Comparison of ENCODE assay signal across 9 mouse cellular contexts in genomic region chr1:180848114-180848510, GRCm38 (mm10). TPM values are rescaled to one million over a fixed set of nuclear protein-coding genes. Genes with fewer than 3 reads are reported as not detected.
DNase-seq lines count a peak whose midpoint lies in the region; ATAC-seq and TF ChIP-seq lines count a peak whose summit lies in the region.
"Had no signal": no experiment of that assay in that cellular context is flagged by ENCODE, and none has a peak within 500 bp of the region (broad histone marks: within the 10 kb centered on the region; RNA-seq: fewer than 3 reads in every experiment).

No protein-coding gene starts in this region.

- TF ChIP-seq CTCF in heart, adult 2 months (IDR thresholded peaks at IDR 0.05): peak; percentile 14; the same call in 1 of the 2 replicates
- TF ChIP-seq CTCF in kidney, adult 2 months (conservative IDR thresholded peaks at IDR 0.05; ENCODE audit: insufficient read depth, insufficient read length, low read depth, low read length): no peak

- ATAC-seq in embryonic facial prominence, embryonic 14.5 days (ENCODE audit: low read depth): peak; percentile 67
- peak; percentile 52 for ATAC-seq in limb, embryonic 12.5 days (ENCODE audit: insufficient number of reproducible peaks, insufficient read depth, low FRiP score, low TSS enrichment, low read depth)
- ATAC-seq in midbrain, embryonic 13.5 days: peak; percentile 67

- H3K27ac ChIP-seq in embryonic facial prominence, embryonic 14.5 days (replicated peaks; ENCODE audit: low read depth, low read length): peak overlapping the region; percentile 99
- H3K27ac ChIP-seq in heart, adult 2 months: peak overlapping the region; percentile 100
- peak overlapping the region; percentile 79 for H3K27ac ChIP-seq in kidney, adult 2 months (ENCODE audit: insufficient read depth, low read depth, low read length)
- H3K27ac ChIP-seq in limb, embryonic 12.5 days: peak overlapping the region; percentile 88
- peak overlapping the region; percentile 92 for H3K27ac ChIP-seq in midbrain, embryonic 13.5 days

- no peaks in the 10 kb centered on the region for H3K27me3 ChIP-seq in embryonic facial prominence, embryonic 14.5 days (replicated peaks; ENCODE audit: control insufficient read depth, insufficient read depth, low read length)
- no peaks in the 10 kb centered on the region for H3K27me3 ChIP-seq in heart, adult 2 months (ENCODE audit: control insufficient read depth, insufficient read depth, low read length)
- H3K27me3 ChIP-seq in kidney, adult 2 months (replicated peaks; ENCODE audit: control insufficient read depth, insufficient read depth, low read length): no peaks in the 10 kb centered on the region
- H3K27me3 ChIP-seq in limb, embryonic 12.5 days: no peaks in the 10 kb centered on the region
- H3K27me3 ChIP-seq in midbrain, embryonic 13.5 days: no peaks in the 10 kb centered on the region
- H3K27me3 ChIP-seq: CH12.LX had no signal

- TF ChIP-seq EP300 in heart, adult 2 months (IDR thresholded peaks at IDR 0.05; ENCODE audit: insufficient read depth, low read depth, low read length): no peak

- no peaks in the 10 kb centered on the region for H3K36me3 ChIP-seq in embryonic facial prominence, embryonic 14.5 days (ENCODE audit: control insufficient read depth, insufficient read depth, low read length)
- peaks cover 5% of the 10 kb centered on the region for H3K36me3 ChIP-seq in heart, adult 2 months (ENCODE audit: control insufficient read depth, insufficient read depth, low read length)
- H3K36me3 ChIP-seq in kidney, adult 2 months (ENCODE audit: control insufficient read depth, insufficient read depth, low read length): no peaks in the 10 kb centered on the region
- peaks cover 8% of the 10 kb centered on the region; the same call in 1 of the 2 replicates for H3K36me3 ChIP-seq in limb, embryonic 12.5 days
- 0 out of 2 replicates have a peak, but pooled peaks cover 4% of the 10 kb centered on the region for H3K36me3 ChIP-seq in midbrain, embryonic 13.5 days

- peak overlapping the region; percentile 26 for H3K4me3 ChIP-seq in embryonic facial prominence, embryonic 14.5 days (ENCODE audit: low read depth, low read length)
- H3K4me3 ChIP-seq in heart, adult 2 months: peak overlapping the region; percentile 62
- peak overlapping the region; percentile 32 for H3K4me3 ChIP-seq in kidney, adult 2 months (ENCODE audit: insufficient read depth, low read depth, low read length)
- H3K4me3 ChIP-seq in limb, embryonic 12.5 days (replicated peaks): peak overlapping the region; percentile 22
- peak overlapping the region; percentile 26 for H3K4me3 ChIP-seq in midbrain, embryonic 13.5 days (replicated peaks)

- WGBS in embryonic facial prominence, embryonic 14.5 days: 0% methylated on average over 9 of the region's 9 CpGs
- WGBS in heart, adult 2 months: 1% methylated on average over 9 of the region's 9 CpGs
- 2% methylated on average over 9 of the region's 9 CpGs for WGBS in kidney, adult 2 months
- WGBS in limb, embryonic 12.5 days: 1% methylated on average over 9 of the region's 9 CpGs
- WGBS in midbrain, embryonic 13.5 days: 1% methylated on average over 9 of the region's 9 CpGs

- H3K9me3 ChIP-seq in embryonic facial prominence, embryonic 14.5 days (ENCODE audit: control insufficient read depth, low read length): no peaks in the 10 kb centered on the region
- no peaks in the 10 kb centered on the region for H3K9me3 ChIP-seq in limb, embryonic 12.5 days
- H3K9me3 ChIP-seq in midbrain, embryonic 13.5 days: no peaks in the 10 kb centered on the region

- intact Hi-C loops in heart, adult 2 months (cut with DNase I): loop anchor here (2.0 kb wide), 1 partner anchor 17 kb away; no protein-coding TSS in a partner anchor

- peaks cover 36% of the 10 kb centered on the region for H3K4me1 ChIP-seq in embryonic facial prominence, embryonic 14.5 days (ENCODE audit: control insufficient read depth, insufficient read depth, low read length)
- peaks cover 17% of the 10 kb centered on the region for H3K4me1 ChIP-seq in heart, adult 2 months (ENCODE audit: control insufficient read depth, insufficient read depth, low read length)
- H3K4me1 ChIP-seq in kidney, adult 2 months (ENCODE audit: control insufficient read depth, insufficient read depth, low read length): peaks cover 5% of the 10 kb centered on the region; the same call in 1 of the 2 replicates
- peaks cover 39% of the 10 kb centered on the region for H3K4me1 ChIP-seq in limb, embryonic 12.5 days (replicated peaks)
- peaks cover 47% of the 10 kb centered on the region for H3K4me1 ChIP-seq in midbrain, embryonic 13.5 days (replicated peaks)

- H3K79me2 ChIP-seq in heart, adult 2 months (replicated peaks; ENCODE audit: control insufficient read depth, insufficient read depth, low read length): peaks cover 2% of the 10 kb centered on the region; the same call in 1 of the 2 replicates

- peak; percentile 61 for DNase-seq in 3134 (ENCODE audit: extremely low read depth, insufficient read length, low spot score)
- peak; percentile 29 to 36 for DNase-seq in adrenal gland, postnatal 4 days (ENCODE audit: low spot score in 2 of 2)
- DNase-seq in embryonic facial prominence, embryonic 14.5 days (ENCODE audit: low spot score): peak; percentile 96
- DNase-seq in heart, adult 2 months: peak; percentile 77 to 88
- DNase-seq in kidney, adult 2 months: peak; percentile 92
- DNase-seq in spleen, adult 18-20 months: peak; percentile 18 to 26

- H3K4me2 ChIP-seq in embryonic facial prominence, embryonic 14.5 days (ENCODE audit: low read depth, low read length): peak overlapping the region; percentile 60
- peak overlapping the region; percentile 58 for H3K4me2 ChIP-seq in limb, embryonic 12.5 days
- peak overlapping the region; percentile 52 for H3K4me2 ChIP-seq in midbrain, embryonic 13.5 days (replicated peaks)

- H3K9ac ChIP-seq in embryonic facial prominence, embryonic 14.5 days (ENCODE audit: low read depth, low read length): peak overlapping the region; percentile 56
- peak overlapping the region; percentile 71 for H3K9ac ChIP-seq in heart, adult 2 months (ENCODE audit: low read depth, low read length)
- peak overlapping the region; percentile 48 for H3K9ac ChIP-seq in limb, embryonic 12.5 days (replicated peaks)
- peak overlapping the region; percentile 57 for H3K9ac ChIP-seq in midbrain, embryonic 13.5 days (replicated peaks)

- peak; percentile 73; the same call in 1 of the 2 replicates for TF ChIP-seq POLR2A in heart, adult 2 months (IDR thresholded peaks at IDR 0.05; ENCODE audit: insufficient read depth, low read depth, low read length)
- no peak for TF ChIP-seq POLR2A in kidney, adult 2 months (IDR thresholded peaks at IDR 0.05; ENCODE audit: low read depth, low read length)

RNA-seq across cellular contexts. Expression of gene Sde2, which starts 2.8 kb away (rescaled TPM):
- 10 to 100 TPM; 30.5 to 30.7 TPM for total RNA-seq in adrenal gland, postnatal 4 days (2021)
- 27.2 and 31.2 TPM in 2 replicates for polyA plus RNA-seq in embryonic facial prominence, embryonic 14.5 days (2014; fragmentation: Nextera tagmentation; extraction: Ambion mirVana)
- 10 to 100 TPM; 11.7 to 12.1 TPM for total RNA-seq in heart, adult 2 months (2021)
- polyA plus RNA-seq in heart, adult 2 months (2012; rRNA removed): 5.0 and 9.8 TPM in 2 replicates
- polyA plus RNA-seq in kidney, adult 2 months (2012; rRNA removed): 6.2 and 8.4 TPM in 2 replicates
- 47.0 and 47.6 TPM in 2 replicates for polyA plus RNA-seq in limb, embryonic 12.5 days (2016; fragmentation: Nextera tagmentation; extraction: Ambion mirVana)
- polyA plus RNA-seq in midbrain, embryonic 13.5 days (2015; fragmentation: Nextera tagmentation; extraction: Ambion mirVana): 28.8 and 33.6 TPM in 2 replicates

RNA-seq across cellular contexts. Expression of gene H3f3a, which starts 34.4 kb away (rescaled TPM):
- total RNA-seq in adrenal gland, postnatal 4 days (2021): 1,000 to 10,000 TPM; 1,038 to 1,039 TPM
- 2,156 and 2,321 TPM in 2 replicates for polyA plus RNA-seq in embryonic facial prominence, embryonic 14.5 days (2014; fragmentation: Nextera tagmentation; extraction: Ambion mirVana)
- 100 to 1,000 TPM; 405 to 430 TPM for total RNA-seq in heart, adult 2 months (2021)
- polyA plus RNA-seq in heart, adult 2 months (2012; rRNA removed): 258 and 363 TPM in 2 replicates
- 324 and 348 TPM in 2 replicates for polyA plus RNA-seq in kidney, adult 2 months (2012; rRNA removed)
- polyA plus RNA-seq in limb, embryonic 12.5 days (2016; fragmentation: Nextera tagmentation; extraction: Ambion mirVana): 3,393 and 3,612 TPM in 2 replicates
- 4,178 and 4,302 TPM in 2 replicates for polyA plus RNA-seq in midbrain, embryonic 13.5 days (2015; fragmentation: Nextera tagmentation; extraction: Ambion mirVana)

RNA-seq across cellular contexts. Expression of gene Lefty2, which starts 44.8 kb away (rescaled TPM):
- under 1 TPM; 0.39 to 0.45 TPM for total RNA-seq in adrenal gland, postnatal 4 days (2021)
- 0.25 TPM in 1 of 2 replicates, not detected in the other for polyA plus RNA-seq in embryonic facial prominence, embryonic 14.5 days (2014; fragmentation: Nextera tagmentation; extraction: Ambion mirVana)
- total RNA-seq in heart, adult 2 months (2021): not detected
- polyA plus RNA-seq in heart, adult 2 months (2012; rRNA removed): 0.08 and 0.15 TPM in 2 replicates
- not detected in 2 replicates for polyA plus RNA-seq in kidney, adult 2 months (2012; rRNA removed)
- 0.18 TPM in 1 of 2 replicates, not detected in the other for polyA plus RNA-seq in limb, embryonic 12.5 days (2016; fragmentation: Nextera tagmentation; extraction: Ambion mirVana)
- 0.27 and 0.31 TPM in 2 replicates for polyA plus RNA-seq in midbrain, embryonic 13.5 days (2015; fragmentation: Nextera tagmentation; extraction: Ambion mirVana)
- total RNA-seq: CH12.LX had no signal

RNA-seq across cellular contexts. Expression of gene Pycr2, which starts 56.0 kb away (rescaled TPM):
- 10 to 100 TPM; 43.6 to 43.7 TPM for total RNA-seq in adrenal gland, postnatal 4 days (2021)
- 77.6 and 92.2 TPM in 2 replicates for polyA plus RNA-seq in embryonic facial prominence, embryonic 14.5 days (2014; fragmentation: Nextera tagmentation; extraction: Ambion mirVana)
- total RNA-seq in heart, adult 2 months (2021): 10 to 100 TPM; 10.3 to 12.4 TPM
- polyA plus RNA-seq in heart, adult 2 months (2012; rRNA removed): 12.7 and 13.9 TPM in 2 replicates
- polyA plus RNA-seq in kidney, adult 2 months (2012; rRNA removed): 20.9 and 24.1 TPM in 2 replicates
- 120 and 125 TPM in 2 replicates for polyA plus RNA-seq in limb, embryonic 12.5 days (2016; fragmentation: Nextera tagmentation; extraction: Ambion mirVana)
- polyA plus RNA-seq in midbrain, embryonic 13.5 days (2015; fragmentation: Nextera tagmentation; extraction: Ambion mirVana): 76.6 and 83.1 TPM in 2 replicates

Comparison
In these comparisons a context has a peak if more than half of its experiments do, and no peak if none do; other contexts are left out.
1. Peak in every context shown above with its lines: DNase-seq, ATAC-seq, H3K4me3 ChIP-seq and H3K27ac ChIP-seq.
2. DNase-seq: peak in every context shown above with its lines; median percentile 96 in embryonic facial prominence, embryonic 14.5 days; 92 in kidney, adult 2 months; 82 in heart, adult 2 months; 61 in 3134; 32 in adrenal gland, postnatal 4 days; 22 in spleen, adult 18-20 months.